Mouse (Mus musculus) frontal cortex, postnatal 10 days (tissue): ENCODE data around the gene Mob3c.

Source experiments
- DNase-seq, 2 experiments: peaks; one replicate each; pipeline ENCODE4 v3.0.0; 2022; ENCODE audit warnings: low spot score in 2 of 2, mixed read lengths in 1 of 2

The Mob3c gene

GRCm38 (mm10) chr4:115835576-115835975 lies 7.7 kb downstream of the Mob3c start:
- no peak for DNase-seq

GRCm38 (mm10) chr4:115838196-115838595 lies 10.3 kb downstream of the Mob3c start:
- no peak for DNase-seq

DNA sequence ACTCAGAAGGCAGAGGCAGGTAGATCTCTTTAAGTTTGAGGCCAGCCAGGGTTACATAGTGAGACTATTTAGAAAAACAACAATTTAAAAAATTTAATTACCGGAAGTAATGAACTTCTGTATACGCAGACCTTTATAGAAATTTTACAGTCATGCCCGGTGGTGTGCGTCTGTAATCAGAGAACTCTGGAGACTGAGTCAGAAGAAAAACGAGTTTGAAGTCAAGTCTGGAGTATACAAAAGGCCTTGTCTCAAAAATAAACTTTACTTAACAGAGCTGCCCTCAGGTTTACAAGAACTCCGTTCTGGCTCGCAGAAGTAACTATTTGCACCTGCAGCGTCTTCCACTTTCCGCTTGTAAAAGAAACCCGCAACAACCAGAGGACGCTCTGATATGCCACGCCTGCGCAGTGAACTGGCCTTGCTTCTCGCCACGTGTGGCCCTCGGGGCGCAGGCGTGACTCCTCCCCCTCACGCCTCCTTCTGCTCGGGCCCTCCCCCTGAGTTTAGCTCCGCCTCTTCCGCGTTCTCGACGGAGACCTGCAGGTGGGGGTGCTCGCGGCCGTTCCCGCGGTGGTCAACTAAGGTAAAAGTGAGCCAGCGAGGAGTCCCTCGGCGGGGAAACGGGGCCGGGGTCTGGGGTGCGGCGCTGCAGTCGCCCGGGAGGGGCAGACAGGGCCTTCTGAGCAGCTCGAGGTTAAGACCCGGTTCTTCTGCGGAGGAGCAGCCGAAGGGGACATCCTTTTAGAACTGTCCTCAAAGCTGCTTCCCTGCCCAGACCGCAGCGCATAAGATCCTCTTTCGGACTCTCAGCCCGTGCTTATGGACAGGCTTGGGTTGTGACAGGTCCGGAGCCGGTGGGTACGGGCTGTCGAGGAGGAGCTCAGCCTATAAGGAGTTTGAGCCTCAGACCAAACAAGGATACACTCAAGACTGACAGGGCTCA lies 11.1 kb downstream of the Mob3c start, which contains the start of gene Mknk1:
Mknk1 (plus strand) TSS at position 503 of the 946 bp plus-strand sequence.
- DNase-seq = peak; percentile 86 to 91

DNA sequence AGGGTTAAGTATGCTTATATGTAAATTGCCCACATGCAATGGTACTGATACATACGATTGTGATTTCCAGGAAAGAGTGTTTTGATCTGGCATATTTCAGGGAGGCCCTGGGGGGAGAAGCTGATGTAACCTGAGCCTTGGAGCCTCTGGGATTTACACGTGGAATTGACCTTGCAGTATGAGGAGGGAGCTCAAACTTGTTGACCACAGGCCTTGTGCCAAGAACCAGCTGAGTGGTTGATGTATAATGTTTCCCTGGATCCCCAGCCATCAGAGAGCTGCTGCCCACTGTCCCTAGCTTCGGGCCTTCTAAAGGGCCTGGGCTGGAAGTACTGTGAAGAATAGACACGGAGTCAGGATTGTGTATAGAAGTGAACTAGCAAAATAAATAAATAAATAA lies 12.1 kb downstream of the Mob3c start:
- no peak for DNase-seq

DNA sequence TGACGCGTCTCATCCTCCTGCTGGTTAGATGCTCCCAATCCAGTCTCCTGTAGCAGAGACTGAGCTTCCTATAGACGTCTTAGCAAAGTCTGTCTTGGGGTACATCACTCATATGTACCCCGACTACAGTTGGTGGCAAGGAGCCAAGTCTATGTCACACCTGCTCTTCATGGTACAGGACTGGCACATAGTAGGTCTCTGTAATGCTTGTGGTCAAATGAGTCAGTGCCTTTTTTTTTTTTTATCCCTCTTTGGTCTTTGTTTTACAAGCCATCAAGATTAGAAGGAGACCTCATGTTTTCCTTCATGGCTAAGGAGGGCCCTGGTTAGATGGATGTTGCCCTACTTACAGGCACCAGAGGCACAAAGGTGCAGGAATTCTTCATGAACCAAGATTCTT lies 12.9 kb downstream of the Mob3c start:
- DNase-seq = no peak

GRCm38 (mm10) chr4:115846656-115847055 lies 18.8 kb downstream of the Mob3c start:
- DNase-seq = no peak

- DNase-seq = peak in 1 of 2 experiments; percentile 43
These were observed 19.5 kb downstream of the Mob3c start for GRCm38 (mm10) chr4:115847377-115847776.

GRCm38 (mm10) chr4:115848083-115848482 lies 20.2 kb downstream of the Mob3c start:
- DNase-seq = no peak

GRCm38 (mm10) chr4:115848990-115849677 lies 21.2 kb downstream of the Mob3c start:
- DNase-seq = no peak

DNA sequence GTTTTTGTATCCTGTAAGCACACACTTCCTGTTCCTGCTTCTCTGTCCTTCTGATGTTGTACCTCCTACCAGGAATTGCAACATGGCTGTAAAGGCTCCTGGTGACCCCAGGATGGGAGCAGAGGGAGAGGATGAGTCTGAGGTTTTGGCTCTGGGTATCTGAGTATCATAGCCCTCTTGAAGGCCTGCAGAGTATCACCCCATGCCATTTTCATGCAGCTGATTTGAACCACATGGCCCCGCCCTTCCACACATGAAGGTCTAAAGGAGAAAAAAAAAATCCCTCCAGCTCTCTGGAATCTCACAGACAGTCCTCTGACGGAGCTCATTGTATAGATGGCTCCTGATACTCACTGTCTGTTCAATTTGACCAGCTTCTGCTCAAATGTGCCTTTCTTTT lies 22.2 kb downstream of the Mob3c start:
- no peak for DNase-seq

DNA sequence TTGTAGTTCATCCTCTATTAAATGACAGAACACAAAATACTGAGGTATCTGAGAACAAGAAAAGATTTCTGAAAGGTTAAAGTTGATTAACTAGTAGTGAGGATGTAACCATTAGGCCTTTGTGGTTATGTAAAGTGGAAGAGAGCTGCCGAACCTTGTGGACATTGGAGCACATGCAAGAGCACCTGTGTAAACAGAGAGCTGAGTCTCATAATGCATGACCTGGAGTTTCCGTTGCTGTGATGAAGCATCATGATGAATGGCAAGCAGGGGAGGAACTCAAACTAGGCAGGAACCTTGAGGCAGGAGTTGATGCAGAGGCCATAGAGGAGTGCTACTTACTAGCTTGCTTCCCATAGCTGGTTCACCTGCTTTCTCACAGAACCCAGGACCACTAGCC lies 22.7 kb downstream of the Mob3c start:
- no peak for DNase-seq

DNA sequence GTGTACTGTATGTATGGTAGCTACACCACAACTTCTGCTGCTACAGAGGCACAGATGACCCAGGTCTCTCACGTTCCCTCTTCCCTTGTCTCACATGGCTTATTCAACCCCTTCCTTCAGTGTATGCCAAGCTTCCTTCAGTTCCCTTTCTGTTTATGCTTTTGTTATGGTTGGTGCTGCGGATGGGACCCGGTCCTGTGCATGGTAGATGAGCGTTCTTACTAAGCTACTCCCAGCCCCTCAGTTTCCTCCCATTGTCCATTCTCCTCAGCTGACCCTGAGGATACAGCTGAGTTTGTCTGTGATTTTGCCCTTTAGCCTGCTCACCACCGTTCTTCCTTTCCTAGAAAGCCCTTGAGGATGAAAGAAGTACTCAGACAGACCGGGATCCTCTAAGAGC lies 23.7 kb downstream of the Mob3c start:
- DNase-seq = no peak

DNA sequence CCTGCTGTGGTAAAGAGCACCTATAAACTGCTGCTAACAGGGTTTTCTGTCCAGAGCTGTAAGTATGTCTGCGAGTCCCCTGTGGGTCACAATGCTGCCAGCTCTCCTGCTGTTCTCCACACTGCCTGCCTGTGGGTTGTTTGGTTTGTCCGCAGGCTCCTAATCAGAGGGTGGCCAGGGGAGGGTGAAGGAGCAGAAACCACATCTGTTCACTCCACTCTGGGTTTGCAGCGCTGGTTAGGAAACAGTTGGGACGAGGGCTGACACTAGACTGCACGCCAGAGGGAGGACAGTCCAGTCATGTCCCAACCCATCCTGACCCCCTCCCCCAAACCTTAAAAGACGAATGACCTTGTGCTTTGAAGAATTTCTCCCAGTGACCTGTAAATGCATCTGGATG lies 27.2 kb downstream of the Mob3c start:
- no peak for DNase-seq

DNA sequence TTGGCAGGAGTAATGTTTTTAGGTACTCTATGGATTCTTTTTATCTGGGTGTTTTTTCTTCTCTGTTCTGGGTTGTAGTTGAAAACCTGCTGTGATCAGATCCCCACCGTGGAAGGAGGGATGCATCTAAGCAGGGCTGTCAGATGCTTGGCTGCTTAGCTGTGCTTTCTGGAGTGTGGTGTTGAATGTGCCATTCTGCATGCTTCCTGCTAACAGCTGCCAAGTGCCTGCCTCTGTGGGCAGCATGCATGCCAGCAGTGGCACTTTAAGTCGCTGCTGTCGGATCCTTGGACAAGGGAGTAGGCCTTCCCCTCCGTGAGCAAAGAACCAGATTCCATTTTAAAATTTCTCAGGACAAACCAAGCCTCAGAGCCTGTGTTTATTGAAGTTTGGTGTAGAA lies 27.7 kb downstream of the Mob3c start:
- DNase-seq = no peak

GRCm38 (mm10) chr4:115856282-115856681 lies 28.4 kb downstream of the Mob3c start:
- no peak for DNase-seq

DNA sequence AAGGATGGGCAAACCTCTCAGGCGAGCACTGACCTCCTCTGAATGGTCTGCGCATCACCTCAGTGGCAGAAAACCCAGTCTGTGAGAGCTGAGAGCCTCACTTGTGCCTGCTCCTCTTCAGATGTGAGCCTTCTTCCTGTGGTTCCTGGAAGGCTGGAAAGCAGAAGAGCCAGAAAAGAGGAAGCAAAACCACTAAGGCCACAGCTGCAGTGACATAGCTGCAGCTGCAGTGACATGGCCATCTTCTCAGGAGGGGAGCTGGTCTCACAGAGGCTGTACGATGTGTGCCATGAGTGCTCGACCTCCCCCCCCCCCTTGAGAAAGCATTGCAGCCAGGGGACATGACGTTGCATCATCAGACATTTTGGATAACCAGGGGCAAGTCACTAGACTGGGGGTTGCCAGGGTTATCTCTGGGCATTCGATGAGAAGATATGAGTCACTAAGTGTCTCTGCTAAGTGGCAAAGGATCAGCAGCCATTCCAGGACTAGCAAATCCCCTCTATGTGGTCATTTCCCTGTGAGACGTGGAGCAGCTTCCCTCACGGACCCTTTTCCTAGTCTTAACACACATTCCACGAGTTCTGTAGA lies 29.5 kb downstream of the Mob3c start:
- DNase-seq = no peak

- DNase-seq = no peak
These were observed 35.5 kb downstream of the Mob3c start for GRCm38 (mm10) chr4:115863352-115863751.

- no peak for DNase-seq
These were observed 36.0 kb downstream of the Mob3c start for GRCm38 (mm10) chr4:115863880-115864279.

DNA sequence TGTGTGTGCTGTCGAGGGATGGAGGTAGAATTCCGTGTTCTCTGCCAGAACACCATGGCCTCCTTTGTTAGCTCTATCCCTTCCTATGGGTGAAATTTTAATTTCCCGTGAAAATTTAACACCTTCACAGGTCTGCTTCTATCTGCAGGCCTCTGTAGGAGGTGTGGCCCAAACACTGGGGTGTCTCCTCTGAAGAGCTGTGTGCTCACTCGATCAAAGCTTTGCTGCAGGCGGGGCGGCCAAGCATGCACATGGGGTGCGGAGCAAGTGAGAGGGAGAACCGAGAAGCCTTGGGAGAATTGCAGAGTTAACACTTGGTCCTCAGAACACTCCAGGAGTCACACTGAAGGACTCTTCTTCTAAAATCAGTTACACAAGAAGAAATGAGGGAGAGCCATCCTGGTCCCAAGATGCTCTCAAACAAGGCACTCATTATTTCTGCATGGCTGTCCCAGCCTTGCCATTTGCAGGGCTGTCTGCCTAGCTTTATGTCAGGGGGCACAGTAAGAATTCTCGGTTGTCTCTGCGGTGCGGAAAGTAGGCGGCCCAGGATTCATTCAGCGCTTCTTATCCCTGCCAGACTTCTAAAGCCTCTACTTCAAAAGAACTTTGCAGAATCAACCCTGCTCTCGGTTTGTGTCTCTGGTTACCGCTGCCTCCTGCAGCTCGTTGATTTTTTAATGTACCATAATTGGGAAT lies 41.8 kb downstream of the Mob3c start:
- DNase-seq = no peak

DNA sequence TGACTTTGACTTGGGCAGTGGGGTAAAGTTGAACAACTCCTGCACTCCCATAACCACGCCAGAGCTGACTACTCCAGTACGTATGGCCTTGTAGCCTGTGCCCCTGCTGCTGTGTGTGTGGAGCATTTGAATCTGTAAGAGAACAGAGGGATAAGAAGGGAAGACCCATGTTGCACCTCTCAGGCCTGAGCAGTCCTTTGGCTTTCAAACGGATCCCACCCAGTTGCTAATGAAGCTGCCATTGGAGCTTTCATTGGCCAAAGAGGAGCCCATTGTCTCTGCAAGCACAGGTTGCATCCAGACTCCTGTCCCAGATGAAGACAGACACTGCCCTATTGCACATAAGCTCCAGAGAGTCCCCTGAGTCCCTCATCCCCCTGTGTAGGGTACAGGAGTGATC lies 45.3 kb downstream of the Mob3c start:
- DNase-seq = no peak

DNA sequence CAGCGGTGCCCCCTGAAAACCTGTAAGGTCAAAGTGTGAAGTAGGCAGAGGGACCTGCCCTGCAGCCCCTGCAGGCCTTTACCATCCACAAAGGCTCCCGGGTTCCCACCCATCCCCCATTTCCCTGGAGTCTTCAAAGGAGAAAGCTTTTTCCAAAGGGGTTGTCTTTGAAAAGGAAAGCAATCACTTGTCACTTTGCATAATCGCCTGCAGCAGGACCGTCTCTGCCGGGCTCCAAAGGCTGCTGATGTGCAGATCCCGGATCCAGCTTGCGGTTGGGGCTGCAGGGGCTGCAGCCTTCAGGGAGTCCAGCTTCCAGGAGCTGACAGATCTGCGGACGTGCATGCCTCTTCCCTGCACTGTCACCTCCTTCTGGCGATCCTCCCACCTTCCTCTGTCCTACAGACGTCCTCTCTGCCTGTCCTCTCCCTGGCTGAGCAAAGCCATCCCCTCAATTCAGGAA lies 50.4 kb downstream of the Mob3c start:
- no peak for DNase-seq

- DNase-seq = no peak
These were observed 50.9 kb downstream of the Mob3c start for GRCm38 (mm10) chr4:115878828-115879227.
